Mouse (Mus musculus) v-Abl transformed pro-B cells (cell line): ENCODE results near the gene Acnat2.
"Not testable (repeated sequence)": the region's sequence is repeated elsewhere in the genome, so short reads cannot be mapped to it uniquely, and the experiment has no call there.

Source experiments
- in situ Hi-C, 2 experiments: fragments of 400-800 bp; cut with MboI; formaldehyde crosslinking; loops; one replicate each; pipeline ENCODE4 v1.15.1; 2025; ENCODE audit not compliant: unreplicated experiment in 2 of 2

The Acnat2 gene

GRCm38 (mm10) chr4:49407957-49408356 lies at the start of gene Acnat2:
Acnat2 (minus strand) TSS chr4:49408151.
- in situ Hi-C loops: not testable (repeated sequence)

GRCm38 (mm10) chr4:49456171-49456570 lies 48.2 kb upstream of the Acnat2 start:
- in situ Hi-C loops: no loop called here

GRCm38 (mm10) chr4:49451848-49452551 lies 44.0 kb upstream of the Acnat2 start:
- in situ Hi-C loops: no loop called here

GRCm38 (mm10) chr4:49451133-49451847 lies 43.3 kb upstream of the Acnat2 start:
- in situ Hi-C loops: not testable (repeated sequence)

- in situ Hi-C loops: not testable (repeated sequence)
Observed at GRCm38 (mm10) chr4:49436968-49437367, 29.0 kb upstream of the Acnat2 start.

GRCm38 (mm10) chr4:49410151-49410550 lies 2.2 kb upstream of the Acnat2 start:
- in situ Hi-C loops: not testable (repeated sequence)

- in situ Hi-C loops: no loop called here
Observed at GRCm38 (mm10) chr4:49386873-49387272, 21.1 kb downstream of the Acnat2 start.

- in situ Hi-C loops: not testable (repeated sequence)
Observed at GRCm38 (mm10) chr4:49383576-49384318, 24.2 kb downstream of the Acnat2 start.

- in situ Hi-C loops: not testable (repeated sequence)
Observed at GRCm38 (mm10) chr4:49368046-49368445, 39.9 kb downstream of the Acnat2 start.

- in situ Hi-C loops: no loop called here
Observed at GRCm38 (mm10) chr4:49357097-49357496, 50.9 kb downstream of the Acnat2 start.

GRCm38 (mm10) chr4:49350470-49350869 lies 57.5 kb downstream of the Acnat2 start:
- in situ Hi-C loops: no loop called here

GRCm38 (mm10) chr4:49348677-49349076 lies 59.3 kb downstream of the Acnat2 start:
- in situ Hi-C loops: no loop called here

- in situ Hi-C loops: not testable (repeated sequence)
Observed at GRCm38 (mm10) chr4:49348001-49348400, 60.0 kb downstream of the Acnat2 start.

- in situ Hi-C loops: not testable (repeated sequence)
Observed at GRCm38 (mm10) chr4:49340091-49340490, 67.9 kb downstream of the Acnat2 start.

- in situ Hi-C loops: not testable (repeated sequence)
Observed at GRCm38 (mm10) chr4:49337949-49338348, 70.0 kb downstream of the Acnat2 start.
